Mouse (Mus musculus) megakaryocyte, adult 5-6 weeks (primary cell): ENCODE results near the gene Mgat5. TPM values are rescaled to one million over a fixed set of nuclear protein-coding genes. Genes with fewer than 3 reads are reported as not detected.

Experiments used
- ATAC-seq: 2 replicates; pipeline ENCODE4 v1.8.0; 2016; ENCODE audit warnings: mild to moderate bottlenecking, inconsistent platforms; ENCODE audit not compliant: poor library complexity, severe bottlenecking
- total RNA-seq, 2 experiments: library from RNA; stranded (forward) in 1 of 2; stranded (reverse) in 1 of 2; fragments of 153-499, 151-499 nt in 1 of 2; fragments of 221-1000, 200-1000 nt in 1 of 2; gene quantifications; 2 replicates each; pipeline versions ENCODE4 v1.2.3 to v1.2.4; 2015 to 2017

The Mgat5 gene
- total RNA-seq, 2 experiments from 2014 or later = 14.4 to 15.9 TPM

DNA sequence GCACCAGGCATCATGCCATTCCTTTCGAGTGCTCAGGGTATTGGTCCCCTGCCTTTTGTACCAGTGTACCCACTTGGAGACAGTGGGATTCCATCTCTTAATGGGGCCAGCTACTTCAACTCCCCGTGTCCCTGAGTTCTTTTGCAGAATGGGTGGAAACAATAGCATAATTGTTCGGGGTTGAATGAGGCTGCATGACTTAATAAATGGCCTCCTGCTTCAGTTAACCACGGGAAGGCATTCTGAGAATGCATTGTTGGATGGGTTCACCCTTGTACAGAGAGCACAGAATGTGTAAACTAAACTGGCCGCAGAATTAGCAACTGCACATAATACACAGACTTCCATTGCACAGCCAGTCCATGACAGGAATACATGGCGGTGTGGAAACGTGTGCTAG is 214.8 kb downstream of the Mgat5 start:
- no peak for ATAC-seq

DNA sequence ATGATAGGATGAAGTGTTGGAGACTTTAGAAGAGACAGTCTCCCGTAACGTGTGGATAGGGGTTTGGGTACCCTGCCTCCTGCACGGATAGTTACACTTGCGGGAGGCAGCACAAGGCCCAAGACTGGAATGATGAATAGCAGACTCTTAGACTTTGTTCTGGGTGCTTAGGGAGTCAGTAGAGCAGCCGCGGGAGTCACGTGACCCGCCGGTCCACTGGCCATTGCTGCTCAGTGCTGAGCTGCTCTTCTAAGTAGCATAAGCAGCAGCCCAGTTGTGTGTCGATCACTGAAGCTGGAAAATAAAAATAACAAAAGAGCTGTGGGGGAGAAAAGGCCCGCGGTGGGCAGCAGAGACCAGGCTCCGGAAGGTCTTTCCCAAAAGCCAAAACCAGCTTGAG is 215.6 kb downstream of the Mgat5 start:
- no peak for ATAC-seq

DNA sequence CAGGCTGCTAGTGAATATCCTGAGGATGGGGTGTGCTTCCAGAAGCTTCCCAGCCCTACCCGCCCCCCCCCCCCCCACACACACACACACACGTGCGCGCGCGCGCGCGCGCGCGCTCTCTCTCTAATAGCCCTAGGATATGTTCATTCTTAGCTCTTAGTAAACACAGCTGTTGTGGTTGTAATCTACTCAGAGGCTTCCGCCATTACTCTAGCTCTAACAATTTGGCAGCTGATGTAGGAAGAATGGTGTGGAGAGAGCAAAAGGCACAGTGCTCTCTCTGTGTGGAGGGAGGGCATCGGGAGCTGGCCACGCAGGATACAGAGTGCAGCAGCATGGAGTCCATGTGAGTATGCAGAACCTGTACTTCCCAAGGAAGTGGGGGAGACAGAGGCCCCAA is 216.0 kb downstream of the Mgat5 start:
- no peak for ATAC-seq

DNA sequence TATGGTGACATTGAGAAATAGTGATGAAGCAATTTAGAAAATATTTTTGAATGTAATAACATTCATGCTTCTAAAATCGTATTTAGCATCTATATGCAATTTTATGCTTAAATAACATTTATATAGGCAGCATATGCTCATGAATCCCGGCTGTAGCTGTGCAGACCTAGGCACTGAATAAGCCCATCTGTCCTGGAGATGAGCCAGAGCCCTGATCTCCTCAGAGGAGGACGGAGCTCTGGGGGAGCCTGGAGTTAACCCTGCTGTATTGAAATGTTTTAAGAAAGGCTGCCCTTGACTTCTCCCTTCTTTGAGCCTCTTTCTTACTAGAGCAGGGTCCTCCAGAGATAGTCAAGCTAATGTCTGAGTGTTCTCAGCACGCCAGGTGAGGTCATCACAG is 217.8 kb downstream of the Mgat5 start:
- no peak for ATAC-seq

DNA sequence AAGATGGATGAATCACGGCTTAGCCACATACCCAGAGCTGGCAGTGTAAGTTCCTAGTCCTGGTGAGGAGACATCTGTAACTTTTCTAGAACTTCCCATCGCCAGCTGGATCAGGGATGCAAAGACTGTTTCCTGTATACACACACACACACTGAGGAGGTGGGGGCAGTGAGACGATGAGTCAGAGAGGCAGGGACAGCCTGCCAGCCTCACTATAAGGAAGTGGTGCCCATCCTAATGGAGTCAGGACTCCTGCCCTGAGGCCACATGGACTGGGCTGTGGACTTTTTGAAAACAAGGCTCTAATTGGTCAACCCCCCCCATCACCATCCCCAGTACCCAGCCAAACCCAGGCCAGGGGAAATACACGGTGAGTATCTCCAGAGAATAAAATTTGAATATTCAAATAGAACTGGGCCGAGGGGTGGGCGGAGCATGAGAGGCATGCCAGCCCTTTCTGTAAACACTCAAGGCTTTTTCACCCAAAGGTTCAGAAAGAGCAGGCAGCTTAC is 220.3 kb downstream of the Mgat5 start:
- ATAC-seq = peak; percentile 68

DNA sequence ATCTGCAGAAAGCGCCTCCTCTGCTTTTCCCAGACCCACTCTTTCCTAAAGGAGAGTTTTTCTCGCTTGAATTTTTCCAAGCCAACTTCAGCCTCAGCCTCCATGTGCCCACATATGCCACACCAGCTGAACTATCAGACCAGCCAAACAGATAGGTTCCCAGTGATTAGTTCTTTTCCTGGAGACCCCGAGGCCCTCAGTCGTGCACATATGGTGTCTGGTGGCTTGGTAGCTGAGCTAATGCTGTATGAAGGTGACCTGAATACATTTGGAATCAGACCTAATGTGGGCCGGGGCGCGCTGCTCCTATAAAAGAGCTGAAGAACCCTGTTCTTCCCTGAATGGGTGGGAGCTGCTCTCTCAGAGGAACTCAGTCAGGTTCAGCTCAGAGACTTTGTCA is 225.5 kb downstream of the Mgat5 start:
- no peak for ATAC-seq

DNA sequence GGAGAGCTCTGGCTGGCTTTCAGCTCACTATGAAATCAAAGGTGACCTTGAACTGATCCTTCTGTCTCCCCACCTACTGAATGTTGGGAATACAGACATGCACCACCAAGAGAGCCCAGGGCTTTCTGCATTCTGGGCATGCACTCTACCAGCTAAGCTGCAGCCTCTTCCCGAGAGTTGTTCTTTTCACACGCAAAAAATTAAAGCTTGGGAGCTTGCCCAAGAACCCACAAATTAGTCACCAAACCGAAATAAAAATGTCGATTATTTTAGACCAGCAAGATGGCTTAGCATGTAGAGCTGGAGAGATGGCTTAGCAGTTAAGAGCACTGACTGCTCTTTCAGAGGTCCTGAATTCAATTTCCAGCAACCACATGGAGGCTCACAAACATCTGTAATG is 230.0 kb downstream of the Mgat5 start:
- ATAC-seq = no peak

DNA sequence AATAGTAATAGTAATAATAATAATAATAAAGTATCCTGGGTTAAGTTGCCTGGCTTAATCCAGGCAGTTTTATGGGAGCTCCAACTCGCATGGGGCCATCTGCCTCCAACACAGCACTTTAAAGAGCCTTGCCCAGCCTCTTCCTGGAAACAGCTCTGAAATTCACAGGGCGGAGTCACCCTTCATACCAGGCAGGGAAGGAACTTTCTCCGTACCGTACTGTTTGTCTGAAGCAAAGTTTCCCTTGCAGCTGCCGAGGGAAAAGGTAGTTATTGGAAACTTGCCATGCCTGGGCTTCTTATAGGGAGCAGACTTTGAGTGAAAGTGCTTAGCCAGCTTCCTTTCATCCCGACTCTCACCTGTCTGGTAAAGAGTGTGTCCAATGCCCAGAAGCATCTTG is 232.3 kb downstream of the Mgat5 start:
- ATAC-seq = no peak

DNA sequence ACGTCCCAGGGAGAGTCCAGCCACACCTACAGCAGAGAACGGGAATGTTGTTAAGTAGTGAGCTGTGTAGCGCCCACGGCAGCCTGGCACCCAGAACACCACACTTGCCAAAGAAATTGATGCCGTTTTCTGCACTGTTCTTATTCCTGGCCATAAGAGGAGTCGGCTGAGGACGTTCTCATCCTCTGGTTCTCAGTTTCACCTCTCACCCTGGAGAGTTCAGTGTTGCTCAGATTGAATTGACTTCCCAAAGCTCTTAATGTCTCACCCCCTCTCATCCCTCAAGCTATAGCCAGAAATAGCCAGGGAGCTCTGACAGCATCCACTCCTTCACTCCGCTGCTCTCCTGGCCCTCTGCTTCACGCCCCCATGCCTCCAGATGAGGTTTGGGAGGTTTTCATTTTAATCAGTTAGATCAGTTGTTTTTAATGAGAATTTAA is 234.7 kb downstream of the Mgat5 start:
- no peak for ATAC-seq

DNA sequence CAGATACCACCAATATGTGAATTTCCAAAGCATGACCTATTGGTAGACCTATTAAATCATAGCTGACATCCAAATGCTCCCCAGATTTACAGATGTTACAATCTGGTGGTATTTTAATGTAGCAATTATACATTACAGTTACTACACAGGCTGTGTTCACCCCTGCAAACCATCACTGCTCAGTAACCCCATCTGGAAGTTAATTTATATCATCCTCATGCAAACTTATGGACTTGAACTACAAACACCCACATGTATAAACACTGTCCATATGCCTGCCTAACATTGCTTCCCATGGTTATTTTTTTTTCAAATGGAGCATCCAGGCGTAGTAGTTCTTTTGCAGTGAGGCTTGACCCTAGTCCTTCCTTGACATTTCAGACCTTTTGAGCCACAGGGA is 236.2 kb downstream of the Mgat5 start:
- ATAC-seq = no peak

DNA sequence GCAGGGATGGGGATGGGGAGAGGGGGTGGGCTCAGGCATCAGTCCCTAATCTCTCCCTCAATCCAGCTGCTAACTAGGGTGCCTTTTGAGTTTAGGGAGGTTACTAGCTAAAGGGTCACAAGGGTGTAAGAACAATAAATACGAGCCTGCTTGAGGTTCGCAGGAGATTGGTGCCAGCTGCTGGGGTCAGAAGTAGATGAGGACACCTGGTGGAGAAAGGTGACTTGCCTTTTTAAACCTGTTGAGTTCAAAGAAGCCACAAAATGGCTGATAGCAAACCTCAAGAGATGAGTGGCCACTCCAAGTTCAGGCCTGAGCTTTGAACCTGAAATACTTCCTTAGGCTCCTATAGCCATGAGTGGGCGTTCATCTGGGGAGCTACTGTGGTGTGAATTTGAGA is 236.9 kb downstream of the Mgat5 start:
- no peak for ATAC-seq

DNA sequence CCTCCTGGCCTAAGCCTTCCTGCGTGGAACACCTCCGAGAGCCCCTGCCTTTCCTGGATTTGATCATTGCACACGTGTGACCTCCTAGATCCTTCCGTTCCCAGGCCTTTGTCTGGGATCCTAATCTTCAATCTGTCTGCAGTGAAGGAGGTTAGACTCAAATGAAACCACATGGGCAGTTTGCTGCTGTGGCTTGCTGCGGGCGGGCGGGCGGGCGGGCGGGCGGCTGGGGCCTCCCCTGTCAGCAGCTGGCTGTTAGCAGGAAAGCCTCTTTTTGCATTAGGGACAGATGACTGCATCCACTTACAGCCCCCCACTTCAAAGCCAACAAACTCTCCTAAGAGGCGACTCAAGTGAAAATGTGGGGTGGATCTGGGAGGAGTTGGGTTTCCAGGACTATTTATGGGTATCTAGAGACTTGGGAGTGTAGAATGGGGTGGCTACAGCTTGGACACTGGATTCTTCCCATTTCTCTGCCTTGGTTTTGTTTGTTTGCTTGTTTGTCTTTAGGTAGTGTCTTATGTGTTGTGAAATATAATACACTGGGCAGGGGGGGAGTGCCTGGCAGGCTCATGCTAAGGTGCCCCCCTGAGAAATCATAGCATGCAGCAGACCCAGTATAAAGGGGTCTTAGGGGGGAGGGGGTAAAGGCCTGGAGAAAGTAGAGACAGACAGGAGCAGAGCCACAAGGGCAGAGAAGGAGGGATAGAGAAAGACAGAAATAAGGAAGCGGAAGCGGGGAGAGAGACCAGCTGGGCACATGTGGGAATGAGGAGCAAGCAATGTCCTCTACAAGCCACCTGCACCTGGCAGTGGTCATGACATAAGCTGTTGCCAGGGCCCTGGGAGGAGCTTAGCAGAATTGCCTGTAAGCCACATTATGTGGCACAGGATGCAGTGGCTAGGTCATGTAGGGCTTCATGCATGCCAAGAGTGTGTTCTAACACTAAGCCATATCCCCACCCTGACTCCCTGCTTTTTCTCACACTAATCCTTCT is 238.4 kb downstream of the Mgat5 start:
- ATAC-seq = peak; percentile 32

DNA sequence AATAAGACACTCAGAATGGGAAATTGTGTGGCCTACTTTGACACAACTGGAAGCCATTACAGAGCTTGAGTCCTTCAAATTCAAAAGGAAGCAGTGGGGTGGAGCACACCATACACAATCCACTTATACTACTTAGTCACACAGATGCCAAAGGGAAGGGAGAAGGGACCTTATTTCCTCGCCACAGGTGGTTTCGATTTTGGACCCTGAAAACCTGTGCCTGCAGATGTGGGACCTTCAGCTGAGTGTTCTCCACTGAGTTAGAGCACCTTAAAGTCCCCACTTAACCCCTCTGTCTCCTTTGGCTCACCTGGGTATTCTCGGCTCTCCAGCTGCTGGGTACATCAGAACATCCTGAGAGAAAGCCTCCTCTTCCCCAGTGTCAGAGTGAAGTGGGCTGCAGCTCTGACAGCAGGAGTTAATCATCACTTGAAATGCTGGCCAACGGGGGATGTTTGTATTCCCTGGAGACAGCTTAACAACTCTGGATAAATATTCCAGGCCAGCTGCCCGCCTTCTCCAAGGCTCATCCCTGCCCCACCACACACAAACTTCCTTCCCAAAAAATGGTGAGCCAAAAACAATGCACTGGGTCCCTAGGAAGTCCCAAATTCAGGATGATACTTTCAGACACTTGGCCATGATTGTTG is 240.1 kb downstream of the Mgat5 start:
- ATAC-seq = no peak

DNA sequence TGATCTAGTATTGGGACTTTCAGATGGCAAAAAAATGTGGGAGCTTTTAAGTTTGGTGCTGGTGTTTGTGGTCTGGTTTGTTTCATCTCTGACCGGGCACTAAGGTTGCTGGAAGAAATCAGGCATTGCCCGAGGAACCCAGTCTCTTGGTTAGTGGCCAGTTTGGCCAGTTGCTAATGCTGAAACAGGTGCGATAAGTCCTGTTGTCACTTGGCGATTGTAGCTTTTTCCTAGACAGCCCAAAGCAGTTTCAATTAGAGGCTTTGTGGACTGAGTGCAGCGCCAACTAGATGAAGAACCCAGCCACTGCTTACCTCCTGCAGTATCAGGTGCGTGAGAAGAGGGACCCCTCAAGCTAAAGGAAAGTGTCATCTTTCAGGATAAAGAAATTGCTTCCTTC is 248.6 kb downstream of the Mgat5 start:
- ATAC-seq = no peak

DNA sequence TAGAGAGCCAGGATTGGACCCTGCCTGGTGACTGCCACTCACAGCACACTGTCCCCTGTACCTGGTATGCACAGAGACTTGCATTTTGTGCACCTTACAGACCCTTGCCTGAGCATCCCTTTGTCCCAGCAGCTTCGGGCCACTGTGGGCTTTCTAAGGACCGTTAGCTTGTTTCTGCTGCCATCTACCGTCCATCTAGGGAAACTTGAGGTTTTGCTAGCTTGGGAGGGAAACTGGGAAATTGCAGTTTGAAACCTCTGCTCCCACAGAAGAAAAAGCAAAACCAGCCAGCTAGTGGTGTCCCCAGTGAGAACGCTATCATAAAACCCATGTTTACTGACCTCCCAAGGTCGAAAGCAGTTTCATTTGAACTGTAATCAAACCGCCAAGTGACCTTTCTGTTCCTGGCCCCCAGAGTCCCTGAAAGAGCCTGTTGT is 254.2 kb downstream of the Mgat5 start:
- peak; percentile 78 for ATAC-seq

DNA sequence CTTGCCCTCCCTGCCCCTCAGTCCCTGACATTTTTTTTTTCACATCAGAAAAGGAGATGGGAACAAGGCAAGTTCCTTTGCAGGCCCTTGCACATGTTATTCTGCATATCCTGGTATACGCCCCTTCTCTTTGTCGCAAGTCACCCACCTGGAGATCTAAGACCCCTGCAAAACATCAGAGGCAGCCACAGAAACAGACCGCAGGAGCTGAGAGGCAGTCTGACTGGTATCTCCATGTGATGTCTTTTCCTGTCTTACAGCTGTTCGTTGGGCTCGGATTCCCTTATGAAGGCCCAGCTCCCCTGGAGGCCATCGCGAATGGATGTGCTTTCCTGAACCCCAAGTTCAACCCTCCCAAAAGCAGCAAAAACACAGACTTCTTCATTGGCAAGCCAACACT is 254.8 kb downstream of the Mgat5 start:
- no peak for ATAC-seq

DNA sequence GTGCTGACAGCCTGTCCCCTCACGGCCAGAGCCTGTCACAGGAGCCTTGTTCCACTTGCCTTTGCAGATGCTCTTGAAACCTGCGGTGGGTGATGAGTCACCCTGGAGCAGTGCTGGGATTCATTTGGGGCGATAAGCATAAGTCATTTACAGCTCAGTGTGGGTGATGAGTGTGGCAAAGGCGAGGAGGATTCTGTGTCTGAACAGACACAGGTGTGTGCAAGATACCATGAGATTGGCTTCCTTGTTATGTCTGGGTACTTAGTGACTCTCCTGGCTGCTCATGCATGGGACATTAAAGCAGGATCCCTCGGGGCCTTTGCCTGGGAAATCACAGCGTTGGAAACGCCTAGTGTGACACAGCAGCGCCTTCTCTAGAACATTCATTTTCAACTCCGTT is 256.2 kb downstream of the Mgat5 start:
- ATAC-seq = no peak

DNA sequence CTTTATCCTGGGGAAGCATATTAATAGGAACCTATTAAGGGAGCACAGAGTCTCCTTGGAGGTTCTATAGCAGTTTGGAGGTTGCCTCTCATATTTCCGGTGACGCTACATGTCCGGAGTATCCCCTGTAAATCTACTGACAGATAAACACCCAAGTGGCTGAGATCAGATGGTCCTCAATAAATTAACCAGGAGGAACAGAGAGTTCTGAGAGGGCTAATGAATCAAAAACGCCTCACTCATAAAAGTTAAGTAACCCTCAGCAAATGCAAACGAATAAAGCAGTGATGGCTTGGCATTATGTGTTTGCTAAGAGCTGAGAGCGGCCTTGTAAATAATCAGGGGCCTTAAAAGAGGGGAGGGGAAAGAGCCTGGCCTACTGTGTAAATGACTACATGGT is 259.2 kb downstream of the Mgat5 start:
- no peak for ATAC-seq

DNA sequence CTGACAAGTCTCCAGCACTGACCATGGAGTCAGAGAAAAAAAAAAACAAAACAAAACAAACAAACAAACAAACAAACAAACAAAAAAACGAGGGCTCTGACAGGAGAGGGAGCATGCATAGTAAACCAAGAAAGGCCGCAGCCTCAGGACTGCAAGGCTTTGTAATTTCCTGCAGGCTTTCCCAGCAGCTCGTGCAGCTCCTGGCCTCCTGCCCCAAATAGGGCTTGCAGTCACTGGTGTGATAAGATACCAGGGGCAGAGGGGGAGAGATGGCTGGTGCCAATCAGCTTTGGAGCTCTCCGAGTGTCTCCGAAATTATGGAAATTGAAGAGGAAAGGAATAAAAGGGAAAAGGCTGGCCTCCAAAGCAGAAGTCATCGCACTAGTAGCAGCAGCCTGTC is 260.5 kb downstream of the Mgat5 start:
- no peak for ATAC-seq

DNA sequence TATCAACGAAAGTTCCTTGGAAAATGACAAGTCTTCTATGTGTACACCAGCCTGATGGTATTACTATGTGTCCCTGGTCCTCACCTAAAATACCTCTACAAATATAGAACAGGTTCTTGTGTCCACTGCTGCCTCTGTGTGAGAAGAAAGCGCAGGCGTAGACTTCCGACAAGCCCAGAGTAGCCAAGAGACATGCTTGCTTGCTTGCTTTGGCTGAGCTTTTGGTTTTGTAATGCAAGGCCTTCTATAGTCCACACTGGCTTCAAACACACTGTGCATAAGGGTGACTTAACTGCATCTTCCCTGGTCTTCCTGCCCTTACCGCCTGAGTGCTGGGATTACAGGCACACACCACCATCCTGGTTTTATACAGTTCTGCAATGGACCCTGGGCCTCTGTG is 262.4 kb downstream of the Mgat5 start:
- ATAC-seq = no peak

DNA sequence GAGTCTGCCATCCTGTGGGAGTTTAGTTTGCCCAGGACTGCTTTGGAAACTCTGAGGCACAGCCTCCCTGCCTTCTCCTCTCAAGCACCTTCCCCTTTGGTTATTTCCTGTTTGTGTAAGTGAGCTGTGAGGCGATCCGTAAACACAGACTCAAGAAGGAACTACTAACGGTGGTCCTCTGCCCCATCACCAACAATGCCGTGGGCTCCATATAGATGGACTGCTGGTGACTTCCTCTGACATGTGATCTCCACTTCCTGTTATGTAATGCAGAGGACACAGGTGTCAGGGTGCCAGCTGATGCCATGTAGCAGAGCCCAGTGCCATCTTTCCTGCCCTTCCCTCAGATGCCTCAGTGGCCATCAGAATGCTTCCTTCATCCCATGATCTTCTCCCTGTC is 265.4 kb downstream of the Mgat5 start:
- peak; percentile 62 for ATAC-seq

DNA sequence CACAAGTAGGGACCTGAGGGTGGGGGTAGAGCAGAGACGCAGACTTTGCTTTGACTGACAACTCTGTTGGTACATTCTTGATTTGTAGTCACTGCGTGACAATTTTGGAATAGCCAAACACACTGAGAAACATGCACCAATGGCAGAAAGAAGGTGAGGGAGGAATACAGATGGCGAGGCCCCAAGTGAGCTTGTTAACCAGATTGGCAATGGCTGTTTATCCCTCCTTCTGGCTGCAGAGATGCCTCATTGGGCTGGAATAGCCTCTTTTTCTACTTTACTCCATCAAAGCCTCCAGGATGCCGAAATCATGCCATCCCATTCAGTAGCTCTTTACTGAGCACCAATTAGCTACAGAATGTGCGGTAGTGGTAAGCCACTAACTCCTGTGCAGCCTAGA is 270.9 kb downstream of the Mgat5 start:
- ATAC-seq = no peak
